Mouse (Mus musculus) embryonic facial prominence, embryonic 15.5 days (tissue): Measurements from ENCODE around the gene Ppil4. TPM values are rescaled to one million over a fixed set of nuclear protein-coding genes. Genes with fewer than 3 reads are reported as not detected.

Experiments
- ATAC-seq: fragments of 200-750 bp; cut with Nextera tagmentation; 2 replicates; pipeline ENCODE4 v1.8.0; 2017; ENCODE audit warnings: low read depth, moderate TSS enrichment; ENCODE audit not compliant: insufficient number of reproducible peaks, low FRiP score, low TSS enrichment
- H3K27ac ChIP-seq: fragments of 300-500 bp; sonication (generic); replicated peaks from 2 replicates; pipeline ENCODE4 v1.5.1; 2015; ENCODE audit warnings: mild to moderate bottlenecking, inconsistent platforms
- H3K27me3 ChIP-seq: fragments of 300-500 bp; sonication (generic); 2 replicates; pipeline ENCODE4 v1.6.1; 2015; ENCODE audit warnings: inconsistent platforms
- H3K36me3 ChIP-seq: fragments of 300-500 bp; sonication (generic); 2 replicates; pipeline ENCODE4 v1.6.1; 2015; ENCODE audit warnings: mild to moderate bottlenecking, inconsistent platforms
- H3K4me1 ChIP-seq: fragments of 300-500 bp; sonication (generic); 2 replicates; pipeline ENCODE4 v1.6.1; 2015; ENCODE audit warnings: inconsistent platforms
- H3K4me2 ChIP-seq: fragments of 300-500 bp; sonication (generic); replicated peaks from 2 replicates; pipeline ENCODE4 v1.6.1; 2015; ENCODE audit warnings: mild to moderate bottlenecking, inconsistent platforms
- H3K4me3 ChIP-seq: fragments of 300-500 bp; sonication (generic); replicated peaks from 2 replicates; pipeline ENCODE4 v1.5.1; 2015; ENCODE audit warnings: mild to moderate bottlenecking, inconsistent platforms
- H3K9ac ChIP-seq: fragments of 300-500 bp; sonication (generic); 2 replicates; pipeline ENCODE4 v1.6.1; 2015; ENCODE audit warnings: inconsistent platforms
- H3K9me3 ChIP-seq: fragments of 300-500 bp; sonication (generic); replicated peaks from 2 replicates; pipeline ENCODE4 v1.6.1; 2016; ENCODE audit warnings: inconsistent platforms
- WGBS: fragments of 180-500 bp; shearing (Covaris S2); methylation state at CpG from one replicate; pipeline ENCODE4 v1.1.7; 2015; 5-methylcytosine and 5-hydroxymethylcytosine counted together
- polyA plus RNA-seq: library from polyadenylated mRNA; unstranded; fragments of >200 nt; fragmentation: Nextera tagmentation; extraction: Ambion mirVana; gene quantifications from 2 replicates; pipeline ENCODE4 v1.2.1, GENCODE M21; 2015

Ppil4 gene
- polyA plus RNA-seq, 1 experiment from 2014 or later = 37.5 TPM

- no peak for ATAC-seq
- Histone ChIP-seq H3K27ac (no peak overlapping the region), H3K4me2 (no peak overlapping the region), H3K27me3 (no peaks in the 10 kb centered on the region; the same call in 1 of the 2 replicates), H3K9ac (no peak overlapping the region), H3K4me3 (no peak overlapping the region), H3K4me1 (no peaks in the 10 kb centered on the region), H3K9me3 (no peaks in the 10 kb centered on the region), H3K36me3 (no peaks in the 10 kb centered on the region)
- WGBS = 55% methylated on average over 3 of the region's 3 CpGs
Measured at GRCm38 (mm10) chr10:7840785-7841184, 48.1 kb downstream of the Ppil4 start.

DNA sequence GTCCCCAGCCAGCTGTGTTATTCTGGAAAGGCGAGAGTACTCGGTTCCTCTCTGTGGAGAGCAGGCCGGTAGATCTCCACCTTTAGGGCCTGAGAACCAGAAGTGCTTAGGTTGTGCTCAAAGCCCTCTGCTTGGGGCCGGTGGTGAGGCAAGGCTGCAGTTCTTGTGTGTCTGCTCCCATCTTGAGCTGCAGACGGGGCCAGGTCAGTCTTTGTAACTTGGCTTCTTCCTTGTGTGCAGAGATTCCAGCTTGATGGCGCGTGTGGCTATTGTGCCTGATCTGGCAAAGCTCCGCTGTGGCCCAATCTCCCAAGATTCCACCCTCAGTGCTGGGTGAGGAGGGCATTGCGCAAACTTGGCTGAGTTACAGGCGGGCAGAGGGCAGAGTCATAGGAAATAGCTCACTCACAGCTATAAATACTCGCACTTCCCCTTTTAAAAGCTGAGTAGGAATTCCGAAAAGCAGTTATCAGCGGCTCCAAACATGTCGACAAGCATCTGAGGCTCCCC, 48.9 kb downstream of the Ppil4 start:
- Histone ChIP-seq H3K9ac (no peak overlapping the region), H3K9me3 (no peaks in the 10 kb centered on the region), H3K4me3 (no peak overlapping the region), H3K36me3 (no peaks in the 10 kb centered on the region), H3K4me2 (no peak overlapping the region), H3K27ac (no peak overlapping the region), H3K4me1 (no peaks in the 10 kb centered on the region), H3K27me3 (no peaks in the 10 kb centered on the region; the same call in 1 of the 2 replicates)
- WGBS = 58% methylated on average over 14 of the region's 14 CpGs
- no peak for ATAC-seq

- H3K36me3 ChIP-seq = no peaks in the 10 kb centered on the region
- no peak overlapping the region for H3K9ac ChIP-seq
- no peaks in the 10 kb centered on the region; the same call in 1 of the 2 replicates for H3K27me3 ChIP-seq
- WGBS = 88% methylated on average over 4 of the region's 4 CpGs
- no peaks in the 10 kb centered on the region for H3K9me3 ChIP-seq
- no peak overlapping the region for H3K27ac ChIP-seq
- no peak overlapping the region for H3K4me2 ChIP-seq
- ATAC-seq = no peak
- H3K4me1 ChIP-seq = no peaks in the 10 kb centered on the region
- no peak overlapping the region for H3K4me3 ChIP-seq
Measured at GRCm38 (mm10) chr10:7843181-7843580, 50.5 kb downstream of the Ppil4 start.

- H3K4me3 ChIP-seq = no peak overlapping the region
- no peak for ATAC-seq
- no peak overlapping the region for H3K27ac ChIP-seq
- H3K4me2 ChIP-seq = no peak overlapping the region
- H3K9ac ChIP-seq = no peak overlapping the region
- no peaks in the 10 kb centered on the region for H3K9me3 ChIP-seq
- no peaks in the 10 kb centered on the region for H3K4me1 ChIP-seq
- H3K36me3 ChIP-seq = no peaks in the 10 kb centered on the region
- 76% methylated on average over 4 of the region's 4 CpGs for WGBS
- H3K27me3 ChIP-seq = no peaks in the 10 kb centered on the region; the same call in 1 of the 2 replicates
Measured at GRCm38 (mm10) chr10:7844161-7844560, 51.5 kb downstream of the Ppil4 start.

GRCm38 (mm10) chr10:7845136-7845535, 52.4 kb downstream of the Ppil4 start:
- no peaks in the 10 kb centered on the region for H3K36me3 ChIP-seq
- no peak overlapping the region for H3K4me3 ChIP-seq
- H3K4me2 ChIP-seq = no peak overlapping the region
- H3K9me3 ChIP-seq = no peaks in the 10 kb centered on the region
- H3K27me3 ChIP-seq = no peaks in the 10 kb centered on the region
- H3K4me1 ChIP-seq = no peaks in the 10 kb centered on the region
- no peak overlapping the region for H3K9ac ChIP-seq
- no peak overlapping the region for H3K27ac ChIP-seq
- ATAC-seq = no peak
- WGBS = 66% methylated on average over 8 of the region's 8 CpGs

DNA sequence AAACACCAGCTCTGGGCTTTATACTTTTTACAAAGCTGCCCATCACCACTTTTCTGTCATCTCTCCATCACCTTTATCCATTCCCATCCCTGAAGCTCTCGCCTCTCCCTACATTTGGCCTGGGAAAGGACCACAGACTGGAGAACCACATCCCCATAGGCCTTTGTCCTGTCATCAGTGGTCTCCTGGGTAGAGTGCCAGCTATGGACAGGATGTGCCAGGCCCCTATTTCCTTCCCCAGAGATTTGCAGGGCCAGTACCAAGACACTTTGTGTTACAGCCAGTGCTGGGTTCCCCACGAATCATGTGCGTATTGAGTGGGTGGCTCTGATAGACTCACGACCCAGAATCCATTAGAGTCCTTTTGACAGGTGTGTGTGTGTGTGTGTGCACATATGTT, 53.3 kb downstream of the Ppil4 start:
- H3K9ac ChIP-seq = no peak overlapping the region

DNA sequence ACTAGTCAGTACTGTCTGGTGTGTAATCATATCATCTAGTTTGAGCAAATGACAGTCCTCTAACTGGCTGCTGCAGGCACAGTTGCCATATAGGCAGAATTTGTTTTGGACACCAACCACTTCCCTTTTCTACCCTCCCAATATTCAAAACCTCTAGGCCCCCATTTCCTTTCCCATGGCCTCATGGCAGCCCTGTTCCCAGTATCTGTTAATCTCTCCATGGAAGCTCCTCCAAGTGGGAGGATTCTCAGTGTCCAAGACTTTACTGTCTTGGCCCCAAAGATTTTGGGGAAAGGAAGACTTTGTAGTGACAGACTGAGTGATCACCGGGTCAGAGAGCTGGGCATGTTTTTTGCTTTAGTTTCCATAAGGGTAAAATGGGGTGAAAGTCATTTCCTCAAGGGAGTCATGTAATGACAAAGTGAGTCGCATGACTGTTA, 54.5 kb downstream of the Ppil4 start:
- Histone ChIP-seq H3K27me3 (no peaks in the 10 kb centered on the region), H3K9ac (no peak overlapping the region), H3K9me3 (no peaks in the 10 kb centered on the region), H3K36me3 (no peaks in the 10 kb centered on the region), H3K4me1 (no peaks in the 10 kb centered on the region), H3K4me3 (no peak overlapping the region), H3K4me2 (no peak overlapping the region), H3K27ac (no peak overlapping the region)
- 82% methylated on average over 2 of the region's 2 CpGs for WGBS
- ATAC-seq = no peak

More for the DNA sequence above, 53.3 kb downstream of the Ppil4 start:
- Histone ChIP-seq H3K4me3 (no peak overlapping the region), H3K36me3 (no peaks in the 10 kb centered on the region), H3K4me2 (no peak overlapping the region), H3K27ac (no peak overlapping the region), H3K4me1 (no peaks in the 10 kb centered on the region), H3K27me3 (no peaks in the 10 kb centered on the region), H3K9me3 (no peaks in the 10 kb centered on the region)
- no peak for ATAC-seq
- 78% methylated on average over 4 of the region's 4 CpGs for WGBS

DNA sequence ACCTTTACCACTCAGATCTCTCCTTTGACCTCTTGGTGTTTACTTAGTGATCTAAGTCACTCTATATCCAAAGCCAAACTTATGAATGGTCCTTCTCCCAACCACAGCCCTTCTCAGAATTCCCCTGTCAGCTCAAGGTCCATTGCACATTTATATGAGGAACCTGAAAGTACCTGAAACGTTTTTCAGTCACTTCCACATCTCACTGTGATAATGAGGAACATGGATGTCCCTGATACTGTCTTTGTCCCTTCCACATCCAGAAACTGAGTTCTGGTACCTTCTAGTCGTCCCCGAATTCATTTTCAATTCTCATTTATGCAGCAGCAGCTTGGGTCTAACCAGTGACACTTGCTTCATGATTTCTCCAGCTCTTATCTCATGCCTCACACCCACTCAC, 59.2 kb downstream of the Ppil4 start:
- no peaks in the 10 kb centered on the region for H3K36me3 ChIP-seq
- no peak overlapping the region for H3K4me2 ChIP-seq
- no peaks in the 10 kb centered on the region for H3K9me3 ChIP-seq
- H3K27ac ChIP-seq = no peak overlapping the region
- ATAC-seq = no peak
- H3K9ac ChIP-seq = no peak overlapping the region
- 63% methylated on average over 3 of the region's 3 CpGs for WGBS
- H3K4me3 ChIP-seq = no peak overlapping the region
- H3K4me1 ChIP-seq = no peaks in the 10 kb centered on the region
- no peaks in the 10 kb centered on the region for H3K27me3 ChIP-seq

GRCm38 (mm10) chr10:7860494-7860893, 67.8 kb downstream of the Ppil4 start:
- Histone ChIP-seq H3K9me3 (no peaks in the 10 kb centered on the region), H3K27me3 (no peaks in the 10 kb centered on the region), H3K27ac (no peak overlapping the region), H3K36me3 (no peaks in the 10 kb centered on the region), H3K9ac (no peak overlapping the region), H3K4me2 (no peak overlapping the region), H3K4me1 (0 out of 2 replicates have a peak, but pooled peaks cover 4% of the 10 kb centered on the region), H3K4me3 (no peak overlapping the region)
- WGBS = 83% methylated on average over 7 of the region's 7 CpGs
- ATAC-seq = no peak

GRCm38 (mm10) chr10:7861259-7861936, 68.7 kb downstream of the Ppil4 start:
- WGBS = 68% methylated on average over 14 of the region's 14 CpGs
- ATAC-seq = no peak
- no peaks in the 10 kb centered on the region for H3K9me3 ChIP-seq
- no peaks in the 10 kb centered on the region for H3K36me3 ChIP-seq
- H3K9ac ChIP-seq = no peak overlapping the region
- no peaks in the 10 kb centered on the region for H3K27me3 ChIP-seq
- H3K27ac ChIP-seq = no peak overlapping the region
- H3K4me1 ChIP-seq = 0 out of 2 replicates have a peak, but pooled peaks cover 4% of the 10 kb centered on the region
- no peak overlapping the region for H3K4me2 ChIP-seq
- no peak overlapping the region for H3K4me3 ChIP-seq

DNA sequence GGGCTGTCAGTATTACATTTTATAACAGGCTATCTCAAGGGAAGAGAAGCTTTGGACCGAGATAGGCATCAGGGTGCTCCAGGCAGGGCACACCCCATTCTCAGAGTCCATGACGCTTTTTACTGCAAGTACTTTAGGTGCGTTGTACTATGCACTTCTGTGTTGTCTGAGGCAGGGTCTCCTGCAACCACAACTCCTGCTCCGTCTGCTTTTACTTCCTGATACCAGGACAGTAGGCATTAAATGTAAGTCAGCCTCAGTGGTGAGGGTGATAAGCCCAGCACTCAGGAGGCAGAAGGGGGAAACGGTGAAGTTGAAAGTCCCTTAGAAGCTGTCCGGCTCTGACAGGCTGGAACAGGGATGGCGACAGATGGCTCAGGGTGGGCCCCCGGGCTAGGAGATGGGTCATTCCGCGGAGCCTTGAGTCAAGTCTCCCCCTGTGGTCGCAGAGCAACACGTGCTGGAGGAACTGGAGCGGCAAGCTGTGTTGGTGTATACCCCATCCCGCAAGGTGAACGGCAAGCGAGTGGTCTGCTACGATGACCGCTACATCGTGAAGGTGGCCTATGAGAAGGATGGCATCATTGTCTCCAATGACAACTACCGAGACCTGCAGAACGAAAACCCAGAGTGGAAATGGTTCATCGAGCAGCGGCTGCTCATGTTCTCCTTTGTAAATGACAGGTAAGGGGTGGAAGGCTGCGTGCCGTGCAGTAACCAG, 69.4 kb downstream of the Ppil4 start:
- no peak overlapping the region for H3K4me3 ChIP-seq
- H3K36me3 ChIP-seq = no peaks in the 10 kb centered on the region
- 0 out of 2 replicates have a peak, but pooled peaks cover 6% of the 10 kb centered on the region for H3K4me1 ChIP-seq
- no peak overlapping the region for H3K27ac ChIP-seq
- peaks cover 7% of the 10 kb centered on the region for H3K27me3 ChIP-seq
- WGBS = 85% methylated on average over 25 of the region's 25 CpGs
- no peaks in the 10 kb centered on the region for H3K9me3 ChIP-seq
- no peak overlapping the region for H3K4me2 ChIP-seq
- ATAC-seq = no peak
- H3K9ac ChIP-seq = no peak overlapping the region
